Mouse (Mus musculus) cortical plate, adult 2 months (tissue): ENCODE results near the gene Tm6sf2.

Experiments used
- CTCF ChIP-seq: fragments of 200-500 bp; IDR thresholded peaks from 2 replicates; pipeline ENCODE4 v1.5.1; 2011; ENCODE audit warnings: mild to moderate bottlenecking, control low read depth, low read length; ENCODE audit not compliant: insufficient read depth; ENCODE audit errors: extremely low read depth
- POLR2A ChIP-seq: fragments of 200-500 bp; IDR thresholded peaks from 2 replicates; pipeline ENCODE4 v1.6.1; 2011; ENCODE audit warnings: mild to moderate bottlenecking, low read length, control low read depth; ENCODE audit not compliant: insufficient read depth; ENCODE audit errors: extremely low read depth

DNA sequence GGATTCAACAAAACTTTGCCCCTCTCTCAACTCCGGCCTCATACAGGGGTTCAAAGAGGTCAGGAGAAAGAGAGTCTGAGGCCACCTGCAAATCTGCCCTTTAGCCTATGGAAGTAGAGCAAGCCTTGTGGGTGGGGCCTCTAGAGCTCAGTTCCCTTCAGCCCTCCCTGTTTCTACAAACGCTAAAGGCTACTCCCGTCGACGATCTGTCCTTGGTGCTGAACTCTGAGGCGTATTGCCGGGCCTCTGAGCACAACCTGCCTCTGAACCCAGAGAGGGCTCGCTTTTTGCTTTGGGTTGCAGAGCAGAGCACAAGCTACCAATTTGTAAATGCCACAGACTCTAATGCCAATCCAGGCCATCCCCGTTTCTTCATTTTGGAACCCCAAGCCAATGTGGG is 44.9 kb downstream of the Tm6sf2 start:
- TF ChIP-seq CTCF (no peak), POLR2A (no peak)
